Mouse (Mus musculus): ENCODE data around the gene Cntnap5a.

DNA sequence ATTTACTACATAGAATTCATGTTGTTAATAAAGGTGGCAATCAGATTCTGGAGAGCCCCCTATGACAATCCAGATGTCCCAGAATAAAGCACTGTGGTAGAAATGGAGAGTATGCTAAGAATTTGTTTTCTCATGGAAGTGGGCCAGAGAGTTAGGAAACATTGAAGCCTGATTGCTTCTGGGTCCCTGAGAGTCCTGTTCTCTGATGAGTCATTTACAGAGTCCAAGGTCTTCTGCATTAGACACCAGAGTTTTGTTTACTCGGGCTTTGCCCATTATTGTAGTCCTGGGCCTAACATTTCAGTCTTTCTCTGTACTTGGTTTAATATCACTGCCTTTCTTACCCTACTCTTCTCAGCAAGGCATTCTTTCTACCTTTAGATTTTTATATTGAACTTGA lies 305.6 kb downstream of the Cntnap5a start:
- no peak for TF ChIP-seq CTCF (IDR thresholded peaks at IDR 0.05; ENCODE audit: borderline replicate concordance, control insufficient read depth, extremely low read depth, insufficient read depth, low read length, poor library complexity)
- no peak for TF ChIP-seq POLR2A (IDR thresholded peaks at IDR 0.05; ENCODE audit: control insufficient read depth, extremely low read depth, insufficient read depth, low read length, poor library complexity)

Data from thymus, adult 2 months (tissue).